Mouse (Mus musculus): ENCODE data around the gene Cep162. TPM values are rescaled to one million over a fixed set of nuclear protein-coding genes. Genes with fewer than 3 reads are reported as not detected.

Gene Cep162
- polyA plus RNA-seq, 1 experiment from 2014 or later: 6.9 TPM

GRCm38 (mm10) chr9:87152641-87153325 is 102.6 kb downstream of the Cep162 start:
- no peaks in the 10 kb centered on the region for H3K4me1 ChIP-seq (replicated peaks)
- H3K9ac ChIP-seq: no peak overlapping the region
- no peak for ATAC-seq (ENCODE audit: low read depth)
- no peak overlapping the region for H3K4me2 ChIP-seq
- no peak overlapping the region for H3K4me3 ChIP-seq
- no peak overlapping the region for H3K27ac ChIP-seq (replicated peaks)
- WGBS: 90% methylated on average over 1 of the region's 1 CpGs
- H3K36me3 ChIP-seq: no peaks in the 10 kb centered on the region
- no peaks in the 10 kb centered on the region for H3K9me3 ChIP-seq
- no peaks in the 10 kb centered on the region for H3K27me3 ChIP-seq

- H3K4me1 ChIP-seq (replicated peaks): peaks cover 18% of the 10 kb centered on the region
These were observed 107.4 kb downstream of the Cep162 start for GRCm38 (mm10) chr9:87147927-87148326.

GRCm38 (mm10) chr9:87146400-87146799 is 108.9 kb downstream of the Cep162 start:
- Histone ChIP-seq H3K9me3 (no peaks in the 10 kb centered on the region), H3K4me2 (no peak overlapping the region), H3K4me1 (replicated peaks) (peaks cover 18% of the 10 kb centered on the region), H3K27me3 (peaks cover 36% of the 10 kb centered on the region), H3K4me3 (no peak overlapping the region), H3K9ac (no peak overlapping the region), H3K36me3 (no peaks in the 10 kb centered on the region), H3K27ac (replicated peaks) (no peak overlapping the region)
- ATAC-seq (ENCODE audit: low read depth): no peak
- 86% methylated on average over 4 of the region's 4 CpGs for WGBS

More at GRCm38 (mm10) chr9:87147927-87148326, 107.4 kb downstream of the Cep162 start:
- peaks cover 36% of the 10 kb centered on the region for H3K27me3 ChIP-seq
- H3K9ac ChIP-seq: no peak overlapping the region
- no peak overlapping the region for H3K27ac ChIP-seq (replicated peaks)
- H3K9me3 ChIP-seq: no peaks in the 10 kb centered on the region
- no peak overlapping the region for H3K4me3 ChIP-seq
- ATAC-seq (ENCODE audit: low read depth): no peak
- WGBS: 83% methylated on average over 2 of the region's 2 CpGs
- no peak overlapping the region for H3K4me2 ChIP-seq
- H3K36me3 ChIP-seq: no peaks in the 10 kb centered on the region

- Histone ChIP-seq H3K9ac (no peak overlapping the region), H3K4me3 (peak overlapping the region; percentile 41; the same call in 1 of the 2 replicates), H3K27ac (replicated peaks) (no peak overlapping the region), H3K4me1 (replicated peaks) (peaks cover 18% of the 10 kb centered on the region), H3K9me3 (no peaks in the 10 kb centered on the region), H3K27me3 (peaks cover 36% of the 10 kb centered on the region), H3K36me3 (no peaks in the 10 kb centered on the region), H3K4me2 (peak overlapping the region; percentile 76)
- 26% methylated on average over 11 of the region's 11 CpGs for WGBS
- no peak for ATAC-seq (ENCODE audit: low read depth)
These were observed 109.7 kb downstream of the Cep162 start for GRCm38 (mm10) chr9:87145671-87146070.

- peak overlapping the region; percentile 44 for H3K9ac ChIP-seq
- 3% methylated on average over 15 of the region's 15 CpGs for WGBS
- ATAC-seq (ENCODE audit: low read depth): peak; percentile 38; the same call in 1 of the 2 replicates
These were observed 110.2 kb downstream of the Cep162 start for GRCm38 (mm10) chr9:87145180-87145579.

GRCm38 (mm10) chr9:87144532-87144931 is 110.8 kb downstream of the Cep162 start:
- peak overlapping the region; percentile 44 for H3K9ac ChIP-seq
- WGBS: under 1% methylated on average over 19 of the region's 19 CpGs
- H3K4me2 ChIP-seq: peak overlapping the region; percentile 76
- peak overlapping the region; percentile 41 for H3K4me3 ChIP-seq
- no peaks in the 10 kb centered on the region for H3K9me3 ChIP-seq
- H3K36me3 ChIP-seq: no peaks in the 10 kb centered on the region
- peaks cover 18% of the 10 kb centered on the region for H3K4me1 ChIP-seq (replicated peaks)
- no peak overlapping the region for H3K27ac ChIP-seq (replicated peaks)
- H3K27me3 ChIP-seq: peaks cover 36% of the 10 kb centered on the region
- ATAC-seq (ENCODE audit: low read depth): peak; percentile 62

More at GRCm38 (mm10) chr9:87145180-87145579, 110.2 kb downstream of the Cep162 start:
- peaks cover 36% of the 10 kb centered on the region for H3K27me3 ChIP-seq
- H3K36me3 ChIP-seq: no peaks in the 10 kb centered on the region
- H3K4me2 ChIP-seq: peak overlapping the region; percentile 76
- H3K27ac ChIP-seq (replicated peaks): no peak overlapping the region
- H3K4me1 ChIP-seq (replicated peaks): peaks cover 18% of the 10 kb centered on the region
- H3K4me3 ChIP-seq: peak overlapping the region; percentile 41
- H3K9me3 ChIP-seq: no peaks in the 10 kb centered on the region

GRCm38 (mm10) chr9:87144106-87144505 is 111.2 kb downstream of the Cep162 start, which contains the start of gene Mrap2:
TSS of gene Mrap2 (plus strand) at chr9:87144306.
- Histone ChIP-seq H3K27ac (replicated peaks) (no peak within 1 kb of the TSS), H3K36me3 (no peaks in the 10 kb centered on the region), H3K4me3 (peak within 1 kb of the TSS; percentile 41), H3K27me3 (peaks cover 36% of the 10 kb centered on the region), H3K9ac (peak within 1 kb of the TSS; percentile 44), H3K4me2 (peak within 1 kb of the TSS; percentile 76), H3K4me1 (replicated peaks) (peaks cover 18% of the 10 kb centered on the region), H3K9me3 (no peaks in the 10 kb centered on the region)
- 2% methylated on average over 29 of the region's 29 CpGs for WGBS
- ATAC-seq (ENCODE audit: low read depth): peak; percentile 97

GRCm38 (mm10) chr9:87143076-87143475 is 112.3 kb downstream of the Cep162 start:
- Histone ChIP-seq H3K4me2 (no peak overlapping the region), H3K4me1 (replicated peaks) (peaks cover 18% of the 10 kb centered on the region), H3K4me3 (no peak overlapping the region), H3K27me3 (peaks cover 36% of the 10 kb centered on the region), H3K9me3 (no peaks in the 10 kb centered on the region), H3K9ac (no peak overlapping the region), H3K27ac (replicated peaks) (no peak overlapping the region), H3K36me3 (no peaks in the 10 kb centered on the region)
- ATAC-seq (ENCODE audit: low read depth): no peak
- 79% methylated on average over 3 of the region's 3 CpGs for WGBS

Other genes with a start within 250 kb of the Cep162 start
- gene Ripply2, start 240.0 kb downstream of the Cep162 start, polyA plus RNA-seq (2015; fragmentation: Nextera tagmentation; extraction: Ambion mirVana): 6.0 and 6.1 TPM in 2 replicates
- 93.5 and 94.9 TPM in 2 replicates for gene Cyb5r4, start 233.5 kb downstream of the Cep162 start, polyA plus RNA-seq (2015; fragmentation: Nextera tagmentation; extraction: Ambion mirVana)
- 0.47 and 0.61 TPM in 2 replicates for gene Mrap2, start 111.2 kb downstream of the Cep162 start, polyA plus RNA-seq (2015; fragmentation: Nextera tagmentation; extraction: Ambion mirVana)